In genomic region chr9:107714221-107714952, GRCm38 (mm10) we compare ENCODE assay signal across 7 mouse cellular contexts. TPM values are rescaled to one million over a fixed set of nuclear protein-coding genes. Genes with fewer than 3 reads are reported as not detected.
DNase-seq lines count a peak whose midpoint lies in the region; ATAC-seq and TF ChIP-seq lines count a peak whose summit lies in the region.

No protein-coding gene starts in this region.

- peaks cover 23% of the 10 kb centered on the region; the same call in 1 of the 2 replicates for H3K27me3 ChIP-seq in midbrain, embryonic 12.5 days

- H3K9ac ChIP-seq in midbrain, embryonic 12.5 days (replicated peaks): 0 out of 2 replicates have a peak overlapping the region, but pooled peaks have one; percentile 2

- no peak overlapping the region for H3K4me3 ChIP-seq in midbrain, embryonic 12.5 days
- H3K4me3 ChIP-seq in left cerebral cortex, adult 2 months: no peak overlapping the region

- DNase-seq in MN1 (ENCODE audit: low spot score): peak; percentile 94
- DNase-seq in cerebellum, adult 11-12 months: peak; percentile 76
- DNase-seq in gastrocnemius, postnatal 10 days: peak; percentile 53
- peak; percentile 61 for DNase-seq in kidney, adult 11 months
- DNase-seq in right cerebral cortex, postnatal 4 days: no peak
- no peak for DNase-seq in left cerebral cortex, adult 2 months (ENCODE audit: extremely low spot score in 1 of 2, low spot score in 2 of 2)

- H3K27ac ChIP-seq in midbrain, embryonic 12.5 days (replicated peaks): 0 out of 2 replicates have a peak overlapping the region, but pooled peaks have one; percentile 35
- no peak overlapping the region for H3K27ac ChIP-seq in left cerebral cortex, adult 2 months

- 17% methylated on average over 12 of the region's 12 CpGs for WGBS in midbrain, embryonic 12.5 days

- H3K4me1 ChIP-seq in midbrain, embryonic 12.5 days: peaks cover 24% of the 10 kb centered on the region

- H3K9me3 ChIP-seq in midbrain, embryonic 12.5 days: no peaks in the 10 kb centered on the region

- intact Hi-C loops in left cerebral cortex, adult 2 months (cut with DNase I): no loop called here

- no peaks in the 10 kb centered on the region for H3K36me3 ChIP-seq in midbrain, embryonic 12.5 days

- no peak for TF ChIP-seq CTCF in left cerebral cortex, adult 2 months (IDR thresholded peaks at IDR 0.05)

- ATAC-seq in midbrain, embryonic 12.5 days (ENCODE audit: low FRiP score, low read depth): no peak

- H3K4me2 ChIP-seq in midbrain, embryonic 12.5 days (replicated peaks): no peak overlapping the region

RNA-seq across cellular contexts. Expression of gene Sema3f, which starts 4.1 kb away (rescaled TPM):
- 10 to 100 TPM; 11.9 to 18.0 TPM for total RNA-seq in gastrocnemius, postnatal 10 days (2021)
- polyA plus RNA-seq in midbrain, embryonic 12.5 days (2016; fragmentation: Nextera tagmentation; extraction: Ambion mirVana): 30.6 and 33.7 TPM in 2 replicates
- 10 to 100 TPM; 17.3 to 17.7 TPM for total RNA-seq in left cerebral cortex, adult 2 months (2021)

RNA-seq across cellular contexts. Expression of gene Gnat1, which starts 34.9 kb away (rescaled TPM):
- total RNA-seq in gastrocnemius, postnatal 10 days (2021): not detected
- polyA plus RNA-seq in midbrain, embryonic 12.5 days (2016; fragmentation: Nextera tagmentation; extraction: Ambion mirVana): 1.9 and 2.7 TPM in 2 replicates
- total RNA-seq in left cerebral cortex, adult 2 months (2021): under 1 TPM in 1 of 2 experiments, not detected in 1; 0.18 TPM

RNA-seq across cellular contexts. Expression of gene Slc38a3, which starts 45.1 kb away (rescaled TPM):
- total RNA-seq in gastrocnemius, postnatal 10 days (2021): 10 to 100 TPM; 17.6 to 20.4 TPM
- 13.9 and 14.8 TPM in 2 replicates for polyA plus RNA-seq in midbrain, embryonic 12.5 days (2016; fragmentation: Nextera tagmentation; extraction: Ambion mirVana)
- total RNA-seq in left cerebral cortex, adult 2 months (2021): 10 to 100 TPM; 74.7 to 76.2 TPM

RNA-seq across cellular contexts. Expression of gene Rbm5, which starts 56.4 kb away (rescaled TPM):
- total RNA-seq in gastrocnemius, postnatal 10 days (2021): 10 to 100 TPM; 39.2 to 71.2 TPM
- 266 and 271 TPM in 2 replicates for polyA plus RNA-seq in midbrain, embryonic 12.5 days (2016; fragmentation: Nextera tagmentation; extraction: Ambion mirVana)
- total RNA-seq in left cerebral cortex, adult 2 months (2021): 100 to 1,000 TPM; 146 to 147 TPM

Comparison
In these comparisons a context has a peak if more than half of its experiments do, and no peak if none do; other contexts are left out.
1. DNase-seq: peak in MN1 (single experiment), cerebellum, adult 11-12 months (single experiment), gastrocnemius, postnatal 10 days (single experiment) and kidney, adult 11 months (single experiment); none in right cerebral cortex, postnatal 4 days (single experiment) and left cerebral cortex, adult 2 months (0 of 2).